Comparison of ENCODE assay signal across 13 mouse cellular contexts in the genomic region with DNA sequence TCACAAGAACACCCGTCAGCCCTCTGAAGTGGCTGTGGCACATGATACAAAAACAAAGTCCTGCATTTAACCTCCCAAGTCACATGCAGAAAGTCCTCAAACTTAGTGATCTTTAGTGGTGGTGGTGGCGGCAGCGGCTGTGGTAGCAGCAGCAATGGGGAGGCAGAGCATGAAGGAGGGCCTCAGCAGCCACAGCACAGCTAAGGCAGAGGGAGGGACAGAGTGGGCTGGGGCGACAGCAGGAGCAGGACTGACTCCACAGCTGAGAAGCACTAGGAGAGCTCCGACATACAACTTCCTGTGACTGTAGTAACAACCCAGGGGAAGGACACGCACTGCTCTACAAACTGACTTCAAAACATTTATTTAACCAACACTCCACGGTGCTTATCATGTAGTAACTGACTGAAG. TPM values are rescaled to one million over a fixed set of nuclear protein-coding genes. Genes with fewer than 3 reads are reported as not detected.
A peak's percentile ranks its signal among the peaks of the same experiment; 100 is the strongest.
DNase-seq lines count a peak whose midpoint lies in the region; ATAC-seq and TF ChIP-seq lines count a peak whose summit lies in the region.
"Had no signal": no experiment of that assay in that cellular context is flagged by ENCODE, and none has a peak within 500 bp of the region (broad histone marks: within the 10 kb centered on the region; RNA-seq: fewer than 3 reads in every experiment).

No protein-coding gene starts in this region.

- no peak overlapping the region for H3K9ac ChIP-seq in forebrain, postnatal 0 days
- H3K9ac ChIP-seq: limb, embryonic 13.5 days; midbrain, embryonic 12.5 days had no signal

- H3K9me3 ChIP-seq in heart, embryonic 10.5 days, result no peaks in the 10 kb centered on the region
- no peaks in the 10 kb centered on the region for H3K9me3 ChIP-seq in forebrain, postnatal 0 days (ENCODE audit: low read length)
- H3K9me3 ChIP-seq: limb, embryonic 13.5 days; midbrain, embryonic 12.5 days had no signal

- no peak overlapping the region for H3K4me3 ChIP-seq in heart, embryonic 10.5 days
- H3K4me3 ChIP-seq in forebrain, postnatal 0 days (ENCODE audit: low read depth, low read length), result no peak overlapping the region
- H3K4me3 ChIP-seq: limb, embryonic 13.5 days; midbrain, embryonic 12.5 days had no signal

- no peak overlapping the region for H3K4me2 ChIP-seq in forebrain, postnatal 0 days (ENCODE audit: low read depth)
- H3K4me2 ChIP-seq: limb, embryonic 13.5 days; midbrain, embryonic 12.5 days had no signal

- TF ChIP-seq CTCF in forebrain, postnatal 0 days (IDR thresholded peaks at IDR 0.05; ENCODE audit: low read depth), result no peak

- no peaks in the 10 kb centered on the region for H3K27me3 ChIP-seq in heart, embryonic 10.5 days (ENCODE audit: insufficient read depth, poor library complexity, severe bottlenecking)
- H3K27me3 ChIP-seq in forebrain, postnatal 0 days (ENCODE audit: insufficient read depth, low read length), result no peaks in the 10 kb centered on the region
- H3K27me3 ChIP-seq: limb, embryonic 13.5 days; midbrain, embryonic 12.5 days had no signal

- 0 out of 2 replicates have a peak, but pooled peaks have one; percentile 30 for ATAC-seq in granulocyte monocyte progenitor cell, adult 5-6 weeks (replicated peaks; ENCODE audit: poor library complexity, severe bottlenecking)
- ATAC-seq in neutrophil, adult 5-6 weeks (ENCODE audit: extremely low read depth, insufficient number of reproducible peaks, low FRiP score, poor library complexity, severe bottlenecking), result peak; percentile 46; the same call in 1 of the 2 replicates
- ATAC-seq in forebrain, postnatal 0 days, result no peak

- intact Hi-C loops in heart, postnatal 14 days (cut with DNase I), result no loop called here

- no peak for DNase-seq in heart, embryonic 10.5 days (ENCODE audit: low spot score)
- DNase-seq in heart, postnatal 14 days, result no peak
- DNase-seq in B cell, adult 2 months, result peak; percentile 16 to 19
- DNase-seq in layer of hippocampus, adult 11-12 months (ENCODE audit: low spot score), result no peak
- no peak for DNase-seq in forebrain, postnatal 0 days
- DNase-seq in layer of hippocampus, adult 9-10 months (ENCODE audit: low spot score), result no peak
- DNase-seq: gastrocnemius, postnatal 25 days; kidney, adult 2 months; layer of hippocampus, adult 9-11 months had no signal

- H3K36me3 ChIP-seq in heart, embryonic 10.5 days, result peaks cover 2% of the 10 kb centered on the region; the same call in 1 of the 2 replicates
- H3K36me3 ChIP-seq in forebrain, postnatal 0 days (ENCODE audit: insufficient read depth), result no peaks in the 10 kb centered on the region
- H3K36me3 ChIP-seq: limb, embryonic 13.5 days had no signal

- H3K27ac ChIP-seq in heart, embryonic 10.5 days, result peak overlapping the region; percentile 71; the same call in 1 of the 2 replicates
- no peak overlapping the region for H3K27ac ChIP-seq in forebrain, postnatal 0 days (ENCODE audit: low read depth, low read length)
- H3K27ac ChIP-seq: limb, embryonic 13.5 days; midbrain, embryonic 12.5 days had no signal

- whole genome bisulfite sequencing in heart, embryonic 10.5 days, result 59% methylated on average over 7 of the region's 7 CpGs
- WGBS in forebrain, postnatal 0 days, result 75% methylated on average over 7 of the region's 7 CpGs

- peaks cover 48% of the 10 kb centered on the region for H3K4me1 ChIP-seq in heart, embryonic 10.5 days
- no peaks in the 10 kb centered on the region; the same call in 1 of the 2 replicates for H3K4me1 ChIP-seq in forebrain, postnatal 0 days (ENCODE audit: insufficient read depth)

RNA-seq across cellular contexts. Expression of gene Frs2, which starts 29.9 kb away (rescaled TPM):
- polyA plus RNA-seq in heart, embryonic 10.5 days (2016; fragmentation: Nextera tagmentation; extraction: Ambion mirVana), result 20.0 and 23.0 TPM in 2 replicates
- total RNA-seq in heart, postnatal 14 days (2021), result 10 to 100 TPM; 17.9 to 19.5 TPM
- 32.6 and 36.4 TPM in 2 replicates for total RNA-seq in granulocyte monocyte progenitor cell, adult 5-6 weeks (2014; fragmentation: Nextera tagmentation)
- 12.1 and 12.9 TPM in 2 replicates for total RNA-seq in granulocyte monocyte progenitor cell, adult 5-6 weeks (2017)
- total RNA-seq in neutrophil, adult 5-6 weeks (2017), result 20.9 and 21.5 TPM in 2 replicates
- 17.0 and 28.7 TPM in 2 replicates for total RNA-seq in forebrain, postnatal 0 days (2014; rRNA removed)
- polyA plus RNA-seq in forebrain, postnatal 0 days (2015; fragmentation: Nextera tagmentation; extraction: Ambion mirVana), result 11.3 and 17.2 TPM in 2 replicates

RNA-seq across cellular contexts. Expression of gene Cct2, which starts 54.8 kb away (rescaled TPM):
- polyA plus RNA-seq in heart, embryonic 10.5 days (2016; fragmentation: Nextera tagmentation; extraction: Ambion mirVana), result 220 and 292 TPM in 2 replicates
- total RNA-seq in heart, postnatal 14 days (2021), result 100 to 1,000 TPM; 121 to 137 TPM
- total RNA-seq in granulocyte monocyte progenitor cell, adult 5-6 weeks (2014; fragmentation: Nextera tagmentation), result 387 and 450 TPM in 2 replicates
- 517 and 619 TPM in 2 replicates for total RNA-seq in granulocyte monocyte progenitor cell, adult 5-6 weeks (2017)
- 204 and 205 TPM in 2 replicates for total RNA-seq in neutrophil, adult 5-6 weeks (2017)
- 399 and 404 TPM in 2 replicates for total RNA-seq in forebrain, postnatal 0 days (2014; rRNA removed)
- 240 and 249 TPM in 2 replicates for polyA plus RNA-seq in forebrain, postnatal 0 days (2015; fragmentation: Nextera tagmentation; extraction: Ambion mirVana)

Comparison
In these comparisons a context has a peak if more than half of its experiments do, and no peak if none do; other contexts are left out.
1. DNase-seq: peak in B cell, adult 2 months (2 of 2); none in heart, embryonic 10.5 days (single experiment), heart, postnatal 14 days (0 of 2), layer of hippocampus, adult 11-12 months (single experiment), forebrain, postnatal 0 days (single experiment) and layer of hippocampus, adult 9-10 months (single experiment).